Mouse (Mus musculus) cerebellum, adult (tissue): ENCODE results near the gene Gm10057.
"Not testable (repeated sequence)": the region's sequence is repeated elsewhere in the genome, so short reads cannot be mapped to it uniquely, and the experiment has no call there.

Experiments used
- ATAC-seq: cut with Nextera tagmentation; 2 replicates; pipeline ENCODE4 v1.9.2; 2017; ENCODE audit warnings: mild to moderate bottlenecking, moderate library complexity, mixed read lengths; ENCODE audit not compliant: insufficient number of reproducible peaks, low FRiP score, low TSS enrichment

Gene Gm10057

DNA sequence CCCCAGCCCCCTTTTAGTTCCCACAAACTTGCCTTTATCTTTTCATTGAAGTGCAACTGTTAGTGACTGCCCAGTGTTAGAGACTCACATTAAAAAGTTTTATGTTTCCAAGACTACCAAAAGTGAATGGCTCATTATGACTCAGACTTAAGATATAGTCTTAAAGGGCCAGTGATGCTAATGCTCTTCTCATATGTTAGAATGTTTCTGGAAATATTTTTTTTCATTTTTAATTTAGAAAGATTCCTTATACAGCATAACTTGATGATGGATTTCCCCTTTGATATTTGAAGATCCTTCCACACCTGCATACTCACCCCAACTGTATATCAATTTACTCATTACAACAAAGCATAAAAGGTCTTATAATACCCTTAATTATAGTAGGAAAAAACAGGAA, at the start of gene Gm10057:
Gm10057 (minus strand) TSS at position 101 of the 400 bp plus-strand sequence.
- not testable (repeated sequence) for ATAC-seq

DNA sequence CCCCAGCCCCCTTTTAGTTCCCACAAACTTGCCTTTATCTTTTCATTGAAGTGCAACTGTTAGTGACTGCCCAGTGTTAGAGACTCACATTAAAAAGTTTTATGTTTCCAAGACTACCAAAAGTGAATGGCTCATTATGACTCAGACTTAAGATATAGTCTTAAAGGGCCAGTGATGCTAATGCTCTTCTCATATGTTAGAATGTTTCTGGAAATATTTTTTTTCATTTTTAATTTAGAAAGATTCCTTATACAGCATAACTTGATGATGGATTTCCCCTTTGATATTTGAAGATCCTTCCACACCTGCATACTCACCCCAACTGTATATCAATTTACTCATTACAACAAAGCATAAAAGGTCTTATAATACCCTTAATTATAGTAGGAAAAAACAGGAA, 21.1 kb downstream of the Gm10057 start, which contains the start of gene 4921511M17Rik:
4921511M17Rik (minus strand) TSS at position 101 of the 400 bp plus-strand sequence.
- not testable (repeated sequence) for ATAC-seq

DNA sequence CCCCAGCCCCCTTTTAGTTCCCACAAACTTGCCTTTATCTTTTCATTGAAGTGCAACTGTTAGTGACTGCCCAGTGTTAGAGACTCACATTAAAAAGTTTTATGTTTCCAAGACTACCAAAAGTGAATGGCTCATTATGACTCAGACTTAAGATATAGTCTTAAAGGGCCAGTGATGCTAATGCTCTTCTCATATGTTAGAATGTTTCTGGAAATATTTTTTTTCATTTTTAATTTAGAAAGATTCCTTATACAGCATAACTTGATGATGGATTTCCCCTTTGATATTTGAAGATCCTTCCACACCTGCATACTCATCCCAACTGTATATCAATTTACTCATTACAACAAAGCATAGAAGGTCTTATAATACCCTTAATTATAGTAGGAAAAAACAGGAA, 42.3 kb downstream of the Gm10057 start, which contains the start of gene Samt1:
Samt1 (minus strand) TSS at position 101 of the 400 bp plus-strand sequence.
- not testable (repeated sequence) for ATAC-seq
